Mouse (Mus musculus): ENCODE data around the gene Rnf151. TPM values are rescaled to one million over a fixed set of nuclear protein-coding genes. Genes with fewer than 3 reads are reported as not detected.

The Rnf151 gene
- total RNA-seq, 2 experiments from 2014 or later, result not detected

GRCm38 (mm10) chr17:24707801-24708425 lies 9.9 kb downstream of the Rnf151 start:
- no peak for DNase-seq (ENCODE audit: extremely low spot score in 1 of 2, low spot score in 1 of 2)

- DNase-seq (ENCODE audit: extremely low spot score in 1 of 2, low spot score in 1 of 2), result peak; percentile 94
These were observed 10.7 kb downstream of the Rnf151 start, which contains the start of gene Tbl3 for GRCm38 (mm10) chr17:24706982-24707800. TSS of gene Tbl3 (minus strand) at chr17:24707660.

DNA sequence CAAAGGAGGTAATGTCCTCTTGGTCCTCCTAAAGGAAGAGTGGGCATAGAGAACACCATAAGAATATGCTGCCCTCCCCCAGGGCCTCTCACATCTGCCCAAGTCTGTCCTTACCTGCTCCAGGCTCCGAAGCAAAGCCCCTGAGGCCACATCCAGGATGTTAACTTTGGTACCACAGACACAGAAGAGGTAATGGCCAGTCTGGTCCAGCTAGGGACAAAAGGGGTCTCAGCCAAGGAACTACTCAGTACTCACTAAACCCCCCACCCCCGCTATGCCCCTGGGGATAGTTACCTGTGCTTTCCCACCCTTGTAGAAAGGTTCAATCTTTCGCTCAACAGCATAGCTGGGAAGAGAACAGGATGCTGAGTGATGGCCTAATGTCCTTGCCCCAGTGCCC lies 12.0 kb downstream of the Rnf151 start:
- DNase-seq (ENCODE audit: extremely low spot score in 1 of 2, low spot score in 1 of 2), result no peak

DNA sequence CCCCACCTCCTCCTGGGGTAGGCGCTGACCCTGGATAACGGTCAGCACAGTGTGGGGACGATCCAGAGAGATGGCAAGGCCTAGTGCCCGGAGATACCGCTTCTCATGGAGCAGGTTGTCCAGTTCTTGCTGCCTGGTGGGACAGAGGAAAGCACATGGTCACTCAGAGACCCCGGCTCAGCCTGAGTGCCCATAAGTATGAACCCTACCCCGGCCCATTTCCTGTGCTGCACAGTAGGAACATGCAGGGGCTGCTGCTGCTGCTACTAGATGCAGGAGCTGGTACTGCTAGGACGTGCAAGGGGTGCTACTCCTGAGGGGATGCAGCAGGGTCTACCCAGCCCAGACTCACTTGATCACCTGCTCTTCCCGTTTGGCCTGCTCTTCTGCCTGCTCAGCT lies 16.6 kb downstream of the Rnf151 start:
- DNase-seq (ENCODE audit: extremely low spot score in 1 of 2, low spot score in 1 of 2), result no peak

DNA sequence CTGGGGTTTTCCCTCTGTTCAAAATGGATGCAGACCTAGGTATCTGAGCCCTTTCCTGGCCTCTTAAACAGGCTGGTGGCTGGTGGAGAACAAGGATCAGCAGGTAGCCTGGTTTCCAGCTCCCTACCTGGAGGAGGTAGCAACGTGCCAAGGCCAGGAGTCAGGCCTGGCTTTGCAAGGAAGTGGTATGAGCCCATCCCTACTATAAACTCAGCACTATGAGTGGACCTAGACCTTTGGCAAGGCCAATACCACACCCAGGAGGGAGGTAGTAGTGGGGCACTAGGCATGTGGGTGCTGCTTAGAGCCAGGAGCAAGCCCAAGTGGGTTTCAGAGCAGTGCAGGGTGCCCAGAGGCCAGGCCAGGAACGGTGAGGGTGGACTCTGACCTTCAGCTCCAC lies 18.4 kb downstream of the Rnf151 start:
- DNase-seq (ENCODE audit: extremely low spot score in 1 of 2, low spot score in 1 of 2), result no peak

GRCm38 (mm10) chr17:24698715-24699114 lies 19.1 kb downstream of the Rnf151 start:
- DNase-seq (ENCODE audit: extremely low spot score in 1 of 2, low spot score in 1 of 2), result no peak

DNA sequence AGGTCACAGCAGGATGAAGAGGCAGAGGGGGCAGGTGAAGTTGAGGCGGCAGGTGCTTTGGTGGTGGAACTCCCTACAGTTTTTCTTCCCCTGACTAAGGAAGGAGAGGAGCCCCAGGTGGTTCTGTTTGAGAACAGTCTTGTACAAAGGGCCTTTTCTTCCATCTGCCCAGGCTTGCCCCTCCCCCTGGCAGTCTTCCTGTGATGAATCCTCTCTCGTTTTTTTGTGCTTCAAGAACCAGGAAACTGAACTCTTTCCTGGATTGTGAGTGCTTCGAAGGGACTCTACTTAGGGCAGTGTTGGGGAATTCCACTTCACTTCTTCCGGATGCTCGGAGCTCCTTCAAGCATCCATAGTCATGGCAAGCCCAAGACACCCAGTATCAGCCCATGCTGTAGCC lies 19.9 kb downstream of the Rnf151 start:
- no peak for DNase-seq (ENCODE audit: extremely low spot score in 1 of 2, low spot score in 1 of 2)

DNA sequence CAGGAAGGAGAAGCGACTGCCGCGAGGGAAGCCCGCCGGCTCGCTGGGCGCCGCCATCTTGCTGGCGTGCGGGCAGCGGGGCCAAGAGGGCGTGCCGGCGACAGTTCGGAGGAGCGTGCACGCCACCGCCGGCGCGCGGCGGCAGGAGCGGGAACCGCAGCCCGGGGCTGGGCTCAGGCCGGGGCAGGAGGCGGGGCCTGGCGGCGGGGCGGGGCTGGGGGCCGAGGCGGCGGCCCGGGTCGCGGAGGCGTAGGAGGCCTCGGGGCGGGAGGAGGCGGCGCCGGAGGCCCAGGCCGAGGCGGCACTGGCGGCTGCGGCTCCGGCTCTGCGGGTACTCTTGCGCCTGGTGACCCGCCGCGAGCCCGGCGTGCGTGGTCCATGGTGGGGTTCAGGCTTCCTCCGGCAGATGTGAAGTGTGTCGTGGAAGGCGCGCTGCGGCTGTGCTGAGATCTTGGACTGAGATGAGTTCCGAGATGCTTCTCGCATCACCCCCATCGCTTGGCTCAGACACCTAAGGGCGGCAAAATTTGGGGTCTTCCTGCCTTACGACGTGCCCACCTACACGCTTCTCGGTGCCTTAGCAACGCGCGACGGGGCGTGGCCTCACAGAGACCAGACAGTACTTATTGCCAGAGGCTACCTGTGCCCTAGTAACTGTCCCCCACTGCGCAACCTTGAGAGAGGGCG lies 21.7 kb downstream of the Rnf151 start, which contains the start of the genes Gfer and Noxo1:
Gene Gfer, minus strand, starts transcription at position 146 of the 687 bp plus-strand sequence.
Gene Noxo1, plus strand, starts transcription at position 224 of the 687 bp plus-strand sequence.
- DNase-seq (ENCODE audit: extremely low spot score in 1 of 2, low spot score in 1 of 2), result peak; percentile 66 to 72

DNA sequence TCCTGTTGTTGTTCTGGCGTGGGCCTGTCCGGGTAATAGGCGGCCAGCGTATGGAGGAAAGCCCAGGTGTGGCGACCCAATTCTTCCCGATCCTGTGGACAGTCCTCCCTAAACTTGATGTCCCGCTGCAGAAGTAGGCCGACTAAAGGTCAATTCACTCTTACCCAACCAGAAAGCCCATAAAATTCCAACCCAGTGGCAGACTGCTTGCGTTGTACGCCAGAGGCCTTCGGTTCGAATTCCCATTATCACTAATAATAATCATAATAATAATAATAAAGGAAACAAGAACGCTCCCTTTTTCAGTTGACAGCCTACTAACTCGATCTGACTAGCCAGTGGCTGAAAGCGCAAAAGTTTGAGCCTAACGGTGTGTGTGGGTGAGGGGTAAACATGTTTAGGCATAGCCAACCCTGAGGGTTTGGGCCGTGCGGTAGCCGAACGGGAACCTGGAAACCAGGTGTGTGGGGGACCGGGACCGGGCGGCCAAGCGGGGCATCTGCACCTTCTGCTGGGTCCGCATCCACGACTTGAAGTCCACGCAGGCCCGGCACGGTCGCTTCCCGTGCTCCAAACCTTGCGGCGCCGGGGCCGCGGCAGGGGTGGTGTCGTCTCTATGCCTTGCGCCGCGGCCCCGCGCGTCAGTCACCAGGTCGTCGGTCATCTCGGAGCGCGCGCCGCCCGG lies 22.4 kb downstream of the Rnf151 start:
- no peak for DNase-seq (ENCODE audit: extremely low spot score in 1 of 2, low spot score in 1 of 2)

DNA sequence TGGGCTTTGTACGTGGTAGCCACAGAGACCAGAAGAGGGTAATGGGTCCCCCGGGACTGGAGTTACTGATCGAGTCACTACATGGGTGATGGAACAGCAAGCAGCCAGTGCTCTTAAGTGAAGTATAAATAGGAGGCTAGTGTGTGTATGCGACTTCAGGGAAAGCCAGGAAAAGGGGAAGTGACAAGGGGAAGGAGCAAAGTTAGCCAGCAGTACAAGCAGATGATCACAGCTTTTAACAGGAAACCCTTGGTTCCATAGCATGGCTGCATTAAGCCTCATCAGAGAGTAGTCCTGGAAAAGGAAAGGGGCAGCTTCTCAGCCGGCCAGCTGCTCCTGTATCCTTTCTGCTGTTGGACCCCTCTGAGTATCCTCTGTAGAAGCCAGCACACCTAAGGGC lies 25.5 kb downstream of the Rnf151 start:
- DNase-seq (ENCODE audit: extremely low spot score in 1 of 2, low spot score in 1 of 2), result no peak

- peak; percentile 49 to 50 for DNase-seq (ENCODE audit: extremely low spot score in 1 of 2, low spot score in 1 of 2)
These were observed 28.4 kb downstream of the Rnf151 start, which contains the start of gene Syngr3 for GRCm38 (mm10) chr17:24689251-24690081. TSS of gene Syngr3 (minus strand) at chr17:24689955.

DNA sequence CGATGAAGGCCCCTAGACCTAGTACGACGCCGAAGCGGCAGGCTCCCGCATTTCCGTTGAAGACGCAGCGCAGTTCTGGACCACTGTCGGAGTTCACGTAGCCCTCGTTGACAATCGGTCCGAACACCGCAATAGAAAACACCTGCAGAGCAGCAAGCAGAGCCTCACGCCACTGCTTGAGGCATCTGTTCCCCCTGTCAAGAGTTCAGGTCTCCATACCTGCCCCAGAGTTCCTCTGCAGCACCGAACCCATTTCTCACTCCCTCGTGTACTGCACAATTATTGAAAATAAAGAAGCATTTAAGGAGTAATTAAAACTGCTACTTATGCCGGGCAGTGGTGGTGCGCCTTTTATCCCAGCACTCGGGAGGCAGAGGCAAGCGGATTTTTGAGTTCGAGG lies 30.3 kb downstream of the Rnf151 start:
- DNase-seq (ENCODE audit: extremely low spot score in 1 of 2, low spot score in 1 of 2), result no peak

DNA sequence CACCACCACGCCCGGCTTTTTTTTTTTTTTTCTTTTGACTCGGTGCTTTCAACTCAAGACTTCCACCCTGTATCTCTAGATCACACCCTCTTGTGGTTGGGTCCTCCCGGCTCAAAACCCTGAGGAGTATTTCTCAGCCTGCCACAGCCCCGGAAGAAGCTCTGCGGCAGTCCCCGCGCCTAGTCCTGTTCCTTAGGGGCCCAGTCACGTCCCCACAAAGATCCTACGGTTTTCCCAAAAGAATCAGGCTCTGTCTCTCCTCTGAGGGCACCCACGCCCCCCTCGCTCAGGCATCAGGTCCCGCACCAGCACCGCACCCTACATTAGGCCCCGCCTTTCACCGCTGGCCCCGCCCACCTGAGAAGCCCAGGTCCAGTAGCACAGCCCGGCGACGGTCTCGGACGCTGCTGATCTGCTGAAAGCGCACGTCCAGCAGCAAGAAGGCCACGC lies 30.7 kb downstream of the Rnf151 start:
- DNase-seq (ENCODE audit: extremely low spot score in 1 of 2, low spot score in 1 of 2), result no peak

GRCm38 (mm10) chr17:24686514-24686913 lies 31.3 kb downstream of the Rnf151 start:
- no peak for DNase-seq (ENCODE audit: extremely low spot score in 1 of 2, low spot score in 1 of 2)

GRCm38 (mm10) chr17:24677500-24678080 lies 40.3 kb downstream of the Rnf151 start:
- DNase-seq (ENCODE audit: extremely low spot score in 1 of 2, low spot score in 1 of 2), result no peak

GRCm38 (mm10) chr17:24676877-24677276 lies 41.0 kb downstream of the Rnf151 start:
- no peak for DNase-seq (ENCODE audit: extremely low spot score in 1 of 2, low spot score in 1 of 2)

DNA sequence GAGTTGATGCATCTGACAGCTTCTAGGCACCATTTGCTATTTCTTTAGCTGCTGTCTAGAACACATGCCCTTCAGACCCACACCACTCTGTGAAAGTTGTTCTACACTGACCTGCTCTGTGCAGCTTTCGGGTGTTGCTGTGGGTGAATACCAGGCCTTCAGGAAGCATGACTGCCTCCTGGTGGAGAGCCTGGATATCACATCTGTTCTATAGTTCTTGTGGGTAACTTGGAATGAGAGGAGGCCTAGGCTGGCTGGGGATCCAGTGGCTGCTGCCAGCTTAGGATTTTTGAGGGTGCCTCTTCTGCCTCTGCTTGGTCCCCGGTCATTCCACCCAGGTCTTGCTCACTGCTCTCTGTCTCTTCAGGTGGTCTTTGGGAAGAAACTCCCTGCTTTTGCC lies 41.7 kb downstream of the Rnf151 start:
- peak in 1 of 2 experiments; percentile 66 for DNase-seq (ENCODE audit: extremely low spot score in 1 of 2, low spot score in 1 of 2)

DNA sequence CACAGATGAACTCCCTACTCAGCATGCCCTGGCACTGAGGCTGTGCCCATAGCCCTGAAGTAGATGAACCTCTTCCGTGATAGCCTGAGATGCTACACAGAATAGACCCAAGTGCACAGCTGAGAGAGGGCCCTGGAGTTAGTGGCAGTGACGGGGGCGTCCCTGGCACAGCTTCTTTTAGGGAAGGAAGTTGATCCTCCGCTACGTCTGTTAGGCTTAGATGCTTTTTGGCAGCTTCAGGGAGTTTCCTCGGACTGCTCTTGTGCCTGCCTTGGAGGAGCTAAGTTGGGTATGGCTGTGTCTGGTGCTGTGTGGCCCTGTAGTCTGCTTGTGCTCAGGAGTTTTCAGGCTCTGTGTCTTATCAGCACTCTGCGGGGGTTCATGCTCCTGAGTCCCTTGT lies 43.6 kb downstream of the Rnf151 start:
- DNase-seq (ENCODE audit: extremely low spot score in 1 of 2, low spot score in 1 of 2), result no peak

DNA sequence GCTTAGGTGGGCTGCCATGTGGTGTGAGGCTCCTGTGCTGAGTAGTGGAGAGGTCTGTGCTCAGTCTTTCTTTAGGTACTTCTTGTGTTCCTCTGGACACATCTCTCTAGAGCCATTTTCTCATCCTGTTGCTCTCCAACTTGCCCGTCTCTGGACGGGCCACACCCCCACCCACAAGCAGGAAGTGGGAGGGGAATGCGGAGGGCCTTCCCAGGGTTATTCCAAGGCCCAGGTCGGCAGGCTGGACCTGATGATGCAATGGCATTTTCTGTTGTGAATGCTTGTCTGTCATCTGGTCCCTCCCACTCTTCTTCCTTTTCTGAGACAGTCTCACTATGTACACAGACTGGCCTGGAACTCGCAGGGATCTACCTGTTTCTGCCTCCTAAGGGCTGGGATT lies 45.7 kb downstream of the Rnf151 start:
- DNase-seq (ENCODE audit: extremely low spot score in 1 of 2, low spot score in 1 of 2), result no peak
